Mouse (Mus musculus) thymus, adult 2 months (tissue): Measurements from ENCODE around the gene Srpx. TPM values are rescaled to one million over a fixed set of nuclear protein-coding genes. Genes with fewer than 3 reads are reported as not detected.

ENCODE experiments used
- DNase-seq: peaks from one replicate; pipeline ENCODE4 v3.0.0; 2021
- H3K27ac ChIP-seq: fragments of 200-500 bp; 2 replicates; pipeline ENCODE4 v1.5.1; 2012; ENCODE audit warnings: low read length, control low read depth; ENCODE audit not compliant: control insufficient read depth, insufficient read depth
- H3K27me3 ChIP-seq: fragments of 200-500 bp; 2 replicates; pipeline ENCODE4 v1.6.1; 2012; ENCODE audit warnings: mild to moderate bottlenecking, low read length, moderate library complexity, mixed read lengths; ENCODE audit not compliant: control insufficient read depth, insufficient read depth
- H3K36me3 ChIP-seq: fragments of 200-500 bp; 2 replicates; pipeline ENCODE4 v1.6.1; 2012; ENCODE audit warnings: mild to moderate bottlenecking, low read length, moderate library complexity; ENCODE audit not compliant: control insufficient read depth, insufficient read depth
- H3K4me1 ChIP-seq: fragments of 200-500 bp; replicated peaks from 2 replicates; pipeline ENCODE4 v1.6.1; 2012; ENCODE audit warnings: low read length; ENCODE audit not compliant: control insufficient read depth, insufficient read depth
- H3K4me3 ChIP-seq: fragments of 200-500 bp; 2 replicates; pipeline ENCODE4 v1.5.1; 2012; ENCODE audit warnings: mild to moderate bottlenecking, low read length, control low read depth, moderate library complexity; ENCODE audit not compliant: control insufficient read depth, insufficient read depth
- CTCF ChIP-seq: fragments of 200-500 bp; IDR thresholded peaks from 2 replicates; pipeline ENCODE4 v1.5.1; 2012; ENCODE audit warnings: mild to moderate bottlenecking, control low read depth, low read length, moderate library complexity, borderline replicate concordance; ENCODE audit not compliant: control insufficient read depth, poor library complexity, insufficient read depth; ENCODE audit errors: extremely low read depth
- POLR2A ChIP-seq: fragments of 200-500 bp; IDR thresholded peaks from 2 replicates; pipeline ENCODE4 v1.6.1; 2012; ENCODE audit warnings: mild to moderate bottlenecking, low read length, control low read depth, moderate library complexity; ENCODE audit not compliant: control insufficient read depth, poor library complexity, insufficient read depth; ENCODE audit errors: extremely low read depth
- WGBS: fragments of 180-500 bp; shearing (Covaris S2); methylation state at CpG from one replicate; pipeline ENCODE4 v1.1.7; 2018; 5-methylcytosine and 5-hydroxymethylcytosine counted together
- polyA plus RNA-seq: library from polyadenylated mRNA; depleted of rRNA; stranded (reverse); fragments of >200 nt; gene quantifications from 2 replicates; pipeline ENCODE4 v1.2.3, GENCODE M21; 2012; rRNA removed

The Srpx gene
- polyA plus RNA-seq, 1 experiment, result 2.3 TPM

DNA sequence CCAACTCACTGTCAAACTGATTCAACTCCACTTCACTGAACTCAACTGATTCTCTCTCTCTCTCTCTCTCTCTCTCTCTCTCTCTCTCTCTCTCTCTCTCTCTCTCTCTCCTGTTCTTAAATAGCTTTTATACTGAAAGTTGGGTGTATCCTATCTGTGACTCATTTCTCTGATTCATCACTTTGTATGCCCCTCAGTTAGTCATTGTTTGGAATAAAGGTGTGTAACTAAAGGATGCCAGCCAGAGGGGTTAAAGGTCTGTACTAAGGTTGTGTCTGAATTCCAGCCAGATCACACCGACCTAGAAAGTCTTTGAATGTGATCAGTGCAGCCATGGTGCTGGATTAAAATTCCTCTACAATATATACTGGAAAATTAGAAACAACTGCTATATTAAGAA is 116.8 kb downstream of the Srpx start:
- WGBS, result 79% methylated on average over 1 of the region's 1 CpGs
- no peaks in the 10 kb centered on the region for H3K36me3 ChIP-seq
- TF ChIP-seq CTCF (no peak), POLR2A (no peak)
- no peak overlapping the region for H3K27ac ChIP-seq
- no peak overlapping the region for H3K4me3 ChIP-seq
- no peaks in the 10 kb centered on the region for H3K4me1 ChIP-seq
- no peak for DNase-seq
- H3K27me3 ChIP-seq, result no peaks in the 10 kb centered on the region

Other genes with a start within 250 kb of the Srpx start
- gene Sytl5, start 232.1 kb downstream of the Srpx start, polyA plus RNA-seq, result not detected in 2 replicates
- gene Rpgr, start 99.2 kb upstream of the Srpx start, polyA plus RNA-seq, result 2.0 and 2.1 TPM in 2 replicates
- gene Otc, start 134.6 kb upstream of the Srpx start, polyA plus RNA-seq, result 0.13 TPM in 1 of 2 replicates, not detected in the other